ENCODE assay signal across 20 mouse cellular contexts in the genomic region with DNA sequence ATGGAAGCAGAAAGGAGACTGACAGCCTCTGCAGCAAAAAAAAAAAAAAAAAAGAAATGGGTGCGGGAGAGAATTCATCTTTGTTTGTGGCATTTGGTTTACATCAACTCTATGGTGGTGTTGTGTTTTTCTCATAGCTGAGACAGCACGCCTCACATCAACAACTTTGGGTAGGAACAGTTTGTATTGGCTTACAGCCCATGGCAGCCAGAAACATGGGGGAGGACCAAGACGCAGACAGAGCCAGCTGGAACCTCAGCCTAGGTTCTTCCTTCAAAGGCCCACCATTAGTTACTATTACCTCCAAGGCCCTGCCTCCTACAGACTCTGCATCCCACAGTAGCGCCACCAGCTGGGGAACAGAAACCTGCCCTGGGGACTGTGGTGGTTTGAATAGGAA. TPM values are rescaled to one million over a fixed set of nuclear protein-coding genes. Genes with fewer than 3 reads are reported as not detected.
DNase-seq lines count a peak whose midpoint lies in the region; ATAC-seq and TF ChIP-seq lines count a peak whose summit lies in the region.
"Had no signal": no experiment of that assay in that cellular context is flagged by ENCODE, and none has a peak within 500 bp of the region (broad histone marks: within the 10 kb centered on the region; RNA-seq: fewer than 3 reads in every experiment).

No protein-coding gene starts in this region.

- TF ChIP-seq CTCF in lung, embryonic 14.5 days (IDR thresholded peaks at IDR 0.05; ENCODE audit: low read depth), result no peak
- no peak for TF ChIP-seq CTCF in lung, adult 2 months (IDR thresholded peaks at IDR 0.05; ENCODE audit: insufficient read depth, low read length)

- intact Hi-C loops in heart, postnatal 14 days (cut with DNase I), result no loop called here

- no peak for ATAC-seq in lung, embryonic 14.5 days (ENCODE audit: insufficient read depth)
- ATAC-seq: CD4-positive, CD25-positive, alpha-beta regulatory T cell, adult 4 months; forebrain, embryonic 15.5 days; hindbrain, embryonic 16.5 days; midbrain, embryonic 16.5 days had no signal

- H3K4me1 ChIP-seq in lung, embryonic 14.5 days (ENCODE audit: insufficient read depth), result no peaks in the 10 kb centered on the region
- H3K4me1 ChIP-seq in lung, adult 2 months (ENCODE audit: control insufficient read depth, insufficient read depth, low read length), result no peaks in the 10 kb centered on the region
- H3K4me1 ChIP-seq: forebrain, embryonic 15.5 days; heart, embryonic 15.5 days; limb, embryonic 12.5 days had no signal

- no peaks in the 10 kb centered on the region for H3K27me3 ChIP-seq in lung, embryonic 14.5 days (ENCODE audit: insufficient read depth, low read length)
- H3K27me3 ChIP-seq: forebrain, embryonic 15.5 days; heart, embryonic 15.5 days; limb, embryonic 12.5 days; megakaryocyte, embryonic 14.5 days had no signal

- no peak overlapping the region for H3K4me3 ChIP-seq in lung, embryonic 14.5 days (ENCODE audit: low read depth, low read length)
- H3K4me3 ChIP-seq in lung, adult 2 months (replicated peaks; ENCODE audit: extremely low read depth, low read depth, low read length), result no peak overlapping the region
- H3K4me3 ChIP-seq: forebrain, embryonic 15.5 days; gastrocnemius, adult 2 months; heart, embryonic 15.5 days; limb, embryonic 12.5 days; megakaryocyte, embryonic 14.5 days had no signal

- peak; percentile 44 for DNase-seq in lung, embryonic 14.5 days
- no peak for DNase-seq in lung, adult 2 months
- peak; percentile 40 to 50 for DNase-seq in heart, postnatal 14 days
- peak; percentile 55 for DNase-seq in kidney, postnatal 10 days
- DNase-seq in lung, postnatal 4 days, result peak; percentile 12 to 36
- DNase-seq in right cerebral cortex, adult 18-20 months, result no peak
- DNase-seq in yolk sac, embryonic 10.5 days (ENCODE audit: low spot score), result no peak
- DNase-seq: adrenal gland, postnatal 10 days; cerebellum, adult 9-10 months; embryo, embryonic 11 days; gastrocnemius, adult 2 months; layer of hippocampus, postnatal 36 days had no signal

- no peak overlapping the region for H3K9ac ChIP-seq in lung, embryonic 14.5 days
- H3K9ac ChIP-seq: forebrain, embryonic 15.5 days; heart, embryonic 15.5 days; limb, embryonic 12.5 days; liver, embryonic 14.5 days had no signal

- H3K4me2 ChIP-seq in lung, embryonic 14.5 days, result no peak overlapping the region
- H3K4me2 ChIP-seq: forebrain, embryonic 15.5 days; heart, embryonic 15.5 days; limb, embryonic 12.5 days had no signal

- no peaks in the 10 kb centered on the region for H3K36me3 ChIP-seq in lung, embryonic 14.5 days (ENCODE audit: insufficient read depth)
- H3K36me3 ChIP-seq: forebrain, embryonic 15.5 days; heart, embryonic 15.5 days; limb, embryonic 12.5 days had no signal

- no peaks in the 10 kb centered on the region for H3K9me3 ChIP-seq in lung, embryonic 14.5 days (ENCODE audit: low read depth, low read length)
- H3K9me3 ChIP-seq: forebrain, embryonic 15.5 days; heart, embryonic 15.5 days; limb, embryonic 12.5 days; megakaryocyte, embryonic 14.5 days had no signal

- TF ChIP-seq POLR2A in lung, adult 2 months (IDR thresholded peaks at IDR 0.05; ENCODE audit: borderline replicate concordance, extremely low read depth, low read depth, low read length), result no peak

- H3K27ac ChIP-seq in lung, embryonic 14.5 days (ENCODE audit: low read depth), result no peak overlapping the region
- H3K27ac ChIP-seq: forebrain, embryonic 15.5 days; gastrocnemius, adult 2 months; heart, embryonic 15.5 days; limb, embryonic 12.5 days; liver, embryonic 14.5 days had no signal

- WGBS in lung, embryonic 14.5 days, result 64% methylated on average over 4 of the region's 4 CpGs
- 66% methylated on average over 4 of the region's 4 CpGs for WGBS in lung, adult 2 months

RNA-seq across cellular contexts. Expression of gene Tsen15, which starts 29.8 kb away (rescaled TPM):
- polyA plus RNA-seq in lung, embryonic 14.5 days (2014; fragmentation: Nextera tagmentation; extraction: Ambion mirVana), result 87.2 and 90.3 TPM in 2 replicates
- 10.6 and 12.7 TPM in 2 replicates for polyA plus RNA-seq in lung, adult 2 months (2012; rRNA removed)
- 10 to 100 TPM; 15.4 to 17.4 TPM for total RNA-seq in heart, postnatal 14 days (2021)

RNA-seq across cellular contexts. Expression of gene Colgalt2, which starts 42.9 kb away (rescaled TPM):
- 0.78 and 0.92 TPM in 2 replicates for polyA plus RNA-seq in lung, embryonic 14.5 days (2014; fragmentation: Nextera tagmentation; extraction: Ambion mirVana)
- 12.8 and 17.3 TPM in 2 replicates for polyA plus RNA-seq in lung, adult 2 months (2012; rRNA removed)
- total RNA-seq in heart, postnatal 14 days (2021), result 1 to 10 TPM; 4.4 to 5.5 TPM
- polyA plus RNA-seq: CD4-positive, CD25-positive, alpha-beta regulatory T cell, adult 4 months had no signal

Comparison
In these comparisons a context has a peak if more than half of its experiments do, and no peak if none do; other contexts are left out.
1. DNase-seq: peak in lung, embryonic 14.5 days (single experiment), heart, postnatal 14 days (2 of 2), kidney, postnatal 10 days (single experiment) and lung, postnatal 4 days (2 of 2); none in lung, adult 2 months (single experiment), right cerebral cortex, adult 18-20 months (single experiment) and yolk sac, embryonic 10.5 days (single experiment).